Mouse (Mus musculus): ENCODE results near the gene Ubald1.

Gene Ubald1

GRCm38 (mm10) chr16:4863742-4864141, 16.4 kb downstream of the Ubald1 start:
- no peak for DNase-seq

- DNase-seq = peak; percentile 72
Observed at GRCm38 (mm10) chr16:4862863-4863483, 17.1 kb downstream of the Ubald1 start.

- DNase-seq = no peak
Observed at GRCm38 (mm10) chr16:4861392-4861791, 18.7 kb downstream of the Ubald1 start.

DNA sequence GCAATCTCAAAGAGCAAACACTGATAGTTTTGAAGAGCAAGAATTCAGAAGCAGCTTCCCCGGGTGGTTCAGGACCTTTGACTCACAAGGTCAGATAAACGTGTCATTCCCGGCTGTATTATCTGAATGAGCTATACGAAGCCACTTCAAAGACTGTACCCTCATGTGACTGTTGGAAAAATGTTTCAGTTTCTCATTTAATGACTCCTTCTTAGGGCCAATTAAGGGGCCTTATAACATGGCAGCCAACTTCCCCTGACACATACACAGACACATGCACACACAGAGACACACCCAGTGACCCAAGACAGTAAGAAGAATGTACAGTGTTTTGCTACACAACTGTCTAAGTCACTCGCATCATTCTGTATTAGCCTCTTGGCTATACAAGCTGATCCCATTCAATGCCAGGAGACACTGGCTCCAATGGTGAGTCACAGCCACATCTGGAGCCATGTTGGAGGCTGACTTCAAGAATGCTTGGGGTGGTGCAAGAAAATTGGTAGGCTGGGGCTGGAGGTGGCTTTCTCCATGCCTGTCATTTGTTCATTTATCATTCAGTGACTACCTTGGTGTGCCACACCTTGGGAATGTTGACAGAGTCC, 25.0 kb downstream of the Ubald1 start:
- DNase-seq = no peak

DNA sequence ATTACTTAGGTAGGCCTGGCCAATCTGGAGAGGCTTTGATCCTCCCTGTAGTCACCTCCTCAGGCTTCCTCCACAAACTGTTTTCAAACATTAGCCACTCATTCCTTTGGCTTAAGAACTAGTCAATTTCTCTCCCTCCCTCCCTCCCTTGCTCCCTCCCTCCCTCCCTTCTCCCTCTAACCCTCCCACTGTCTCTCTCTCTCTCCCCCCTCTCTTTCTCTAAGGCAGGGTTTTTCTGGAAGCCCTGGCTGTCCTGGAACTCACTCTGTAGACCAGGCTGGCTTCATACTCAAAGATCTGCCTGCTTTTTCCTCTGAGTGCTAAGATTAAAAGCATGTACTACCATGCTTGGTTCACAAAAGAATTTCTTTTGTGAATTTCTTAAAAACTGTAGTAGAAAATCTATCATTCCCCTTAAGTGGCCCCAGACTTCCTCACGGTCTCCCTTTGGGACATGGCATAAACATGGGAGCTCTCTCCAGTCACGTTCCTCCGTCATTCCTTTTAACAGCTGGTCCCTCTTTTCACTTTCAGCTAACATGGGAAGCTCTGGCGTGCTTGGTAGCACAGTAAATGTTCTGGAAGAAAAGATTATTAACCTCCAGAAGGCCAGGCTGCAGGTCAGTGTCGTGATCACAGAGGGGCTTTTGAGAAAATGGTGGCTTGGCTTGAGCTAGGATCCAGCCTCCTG, 29.0 kb downstream of the Ubald1 start:
- DNase-seq = no peak

DNA sequence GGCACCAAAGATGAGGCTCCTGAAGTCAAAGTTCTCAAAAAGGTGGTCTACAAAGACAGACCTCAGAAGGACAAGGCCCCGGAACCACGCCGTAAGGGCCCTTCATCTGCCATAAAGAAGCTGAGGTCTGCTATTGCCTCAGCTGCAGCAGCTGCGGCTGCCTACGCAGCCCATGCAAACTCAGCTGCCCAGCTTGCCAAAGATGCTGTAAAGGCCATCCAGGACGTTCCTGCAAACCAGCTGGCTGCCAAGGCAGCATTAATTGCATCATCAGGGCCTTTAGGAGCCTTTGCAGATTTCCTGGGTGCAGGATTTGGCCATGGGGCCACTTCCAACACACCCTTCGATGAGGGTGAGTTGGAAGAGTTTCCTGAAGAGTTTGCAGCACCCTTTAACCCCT, 29.8 kb downstream of the Ubald1 start:
- DNase-seq = no peak

GRCm38 (mm10) chr16:4848090-4848489, 32.0 kb downstream of the Ubald1 start:
- DNase-seq = no peak

DNA sequence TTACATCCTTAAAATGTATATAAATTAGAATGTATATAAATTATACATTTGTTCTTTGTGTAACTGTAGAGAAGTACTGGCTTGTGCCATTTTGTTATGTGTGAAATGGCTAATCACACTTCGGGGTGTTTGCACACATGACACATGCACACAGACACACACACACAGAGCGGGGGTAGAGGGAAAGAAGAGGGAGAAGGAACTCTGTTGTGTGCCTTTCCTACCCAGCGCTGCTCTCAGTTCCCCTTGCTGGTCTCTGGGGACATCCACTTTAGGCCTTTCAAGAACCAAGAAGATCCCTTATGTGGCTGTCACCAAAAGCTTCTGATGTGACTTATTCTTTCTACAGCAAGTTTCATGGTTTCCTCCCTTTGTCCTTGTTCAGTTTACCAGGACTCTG, 33.1 kb downstream of the Ubald1 start:
- DNase-seq = no peak

DNA sequence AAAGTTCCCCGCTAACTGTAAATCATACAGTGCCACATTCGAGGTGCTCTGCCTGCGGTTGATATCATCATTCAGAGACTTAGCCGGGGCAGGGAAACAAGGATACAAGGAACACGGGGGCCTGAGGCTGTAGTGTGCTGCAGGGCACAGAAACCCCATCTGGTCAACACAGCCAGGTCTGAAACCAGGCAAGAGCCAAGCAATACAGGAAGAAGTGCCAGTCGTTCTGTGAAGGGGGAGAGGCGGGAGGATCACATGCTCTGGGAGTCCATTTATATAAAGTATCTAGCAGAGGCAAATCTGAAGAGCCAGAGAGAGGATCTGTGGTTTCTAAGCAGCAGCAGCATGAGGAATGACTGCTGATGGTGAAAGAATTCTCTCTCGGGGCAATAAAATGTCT, 39.9 kb downstream of the Ubald1 start:
- no peak for DNase-seq

DNA sequence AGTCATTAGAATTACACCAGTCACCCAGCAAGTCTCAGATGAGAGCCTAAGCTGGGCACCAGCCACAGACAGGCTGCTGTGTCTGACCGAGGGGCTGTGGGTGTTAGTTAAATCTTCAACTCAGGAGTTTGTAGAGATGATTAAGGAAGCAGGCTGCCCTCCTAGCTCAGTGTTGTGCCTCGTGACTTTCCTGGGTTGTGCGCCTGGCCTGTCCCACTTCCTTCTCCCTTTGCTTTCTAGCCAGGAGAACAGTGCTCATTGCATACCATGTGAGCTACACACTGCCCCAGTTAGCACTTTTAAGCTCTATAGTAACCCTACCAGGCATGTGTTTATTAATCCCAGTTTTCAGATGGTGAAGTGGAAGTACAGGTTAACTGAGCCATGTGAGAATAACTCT, 40.6 kb downstream of the Ubald1 start:
- no peak for DNase-seq

DNA sequence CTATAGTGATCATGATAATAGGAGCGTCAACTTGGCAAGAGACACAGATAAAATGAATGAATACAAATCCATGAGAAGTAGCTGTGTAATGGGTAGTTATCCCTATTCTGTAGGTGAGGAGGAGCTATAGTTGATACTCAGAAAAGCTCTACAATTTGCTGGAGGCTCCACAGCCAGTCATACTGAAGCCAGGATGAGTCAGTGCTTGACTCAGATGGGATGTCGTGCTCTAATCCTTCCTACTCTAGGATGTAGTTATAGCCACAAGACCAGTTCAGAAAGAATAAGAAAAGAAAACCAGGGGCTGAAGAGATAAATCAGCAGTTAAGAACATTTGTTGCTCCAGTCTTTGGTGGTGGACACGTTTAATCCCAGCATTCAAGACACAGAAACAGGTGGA, 42.5 kb downstream of the Ubald1 start:
- DNase-seq = no peak

GRCm38 (mm10) chr16:4835191-4835590, 44.9 kb downstream of the Ubald1 start, which contains the start of gene 4930562C15Rik:
TSS of gene 4930562C15Rik (plus strand) at chr16:4835416.
- no peak for DNase-seq

GRCm38 (mm10) chr16:4833858-4834257, 46.3 kb downstream of the Ubald1 start:
- no peak for DNase-seq

DNA sequence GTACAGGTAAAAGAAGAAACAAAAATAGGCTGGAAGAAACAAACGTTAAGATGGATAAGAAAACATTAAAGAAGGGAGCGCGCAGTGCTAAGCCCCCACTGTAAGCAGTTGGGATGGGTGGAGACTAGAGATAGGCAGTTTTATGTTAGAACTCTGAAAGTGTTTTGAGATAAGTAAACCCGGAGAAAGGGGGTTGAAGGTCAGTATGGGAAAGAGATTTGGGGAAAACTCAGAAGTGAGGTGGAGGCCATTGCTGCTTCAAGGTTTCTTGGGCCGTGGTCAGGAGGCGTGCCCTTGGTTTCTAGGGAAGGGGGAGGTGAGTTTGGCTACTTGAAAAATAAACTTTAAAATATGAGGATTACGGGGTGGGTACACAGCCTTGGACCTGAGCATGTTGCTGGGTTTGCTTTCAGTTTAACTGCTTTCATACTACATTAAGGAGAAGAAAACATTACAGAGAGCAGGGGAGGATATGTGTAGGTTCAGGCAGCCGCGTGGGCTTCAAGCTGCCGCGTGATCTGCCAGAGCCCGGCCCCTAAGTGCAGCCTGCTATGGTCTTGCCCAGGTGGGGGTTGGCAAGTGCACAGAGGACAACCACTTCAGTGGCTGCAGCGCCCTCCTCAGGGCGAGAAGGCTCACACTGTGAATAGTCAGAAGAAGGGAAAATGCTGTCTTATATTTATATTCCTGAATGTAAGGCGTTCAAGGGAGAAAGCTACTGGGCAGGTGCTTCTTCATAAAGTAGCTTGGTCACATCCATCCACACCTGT, 48.3 kb downstream of the Ubald1 start:
- no peak for DNase-seq

- DNase-seq = no peak
Observed at GRCm38 (mm10) chr16:4829271-4829900, 50.7 kb downstream of the Ubald1 start.

GRCm38 (mm10) chr16:4827639-4828038, 52.5 kb downstream of the Ubald1 start:
- no peak for DNase-seq
